14 mouse cellular contexts compared by ENCODE assay signal in the genomic region with DNA sequence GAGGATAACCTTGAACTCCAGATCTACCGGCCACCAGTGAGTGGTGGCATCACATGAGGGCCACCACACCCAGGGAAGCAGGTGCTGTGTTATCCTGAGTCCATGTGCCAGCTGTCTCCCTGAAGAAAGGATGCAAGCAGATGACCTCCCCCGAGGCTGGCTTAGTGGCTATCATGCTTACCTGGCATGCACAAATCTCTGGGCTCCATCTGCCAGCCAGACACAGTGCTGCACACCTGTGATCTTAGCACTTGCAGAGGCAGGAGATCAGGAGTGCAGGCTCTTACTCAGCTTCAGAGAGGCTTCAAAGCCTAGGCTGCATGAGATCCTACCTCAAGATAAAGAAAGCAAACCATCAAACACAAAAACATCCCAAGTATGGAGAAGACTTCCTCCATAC. TPM values are rescaled to one million over a fixed set of nuclear protein-coding genes. Genes with fewer than 3 reads are reported as not detected.
DNase-seq lines count a peak whose midpoint lies in the region; ATAC-seq and TF ChIP-seq lines count a peak whose summit lies in the region.
"Had no signal": no experiment of that assay in that cellular context is flagged by ENCODE, and none has a peak within 500 bp of the region (broad histone marks: within the 10 kb centered on the region; RNA-seq: fewer than 3 reads in every experiment).

No protein-coding gene starts in this region.

- H3K4me2 ChIP-seq in kidney, embryonic 16.5 days (replicated peaks; ENCODE audit: low read depth, low read length) = no peak overlapping the region
- H3K4me2 ChIP-seq in myocyte (ENCODE audit: low read depth) = no peak overlapping the region
- H3K4me2 ChIP-seq: embryonic facial prominence, embryonic 13.5 days; forebrain, embryonic 12.5 days; hindbrain, embryonic 14.5 days had no signal

- ATAC-seq in kidney, embryonic 16.5 days (ENCODE audit: low FRiP score, low TSS enrichment) = no peak
- peak; percentile 79 for ATAC-seq in CD4-positive, CD25-positive, alpha-beta regulatory T cell, adult 4 months

- H3K79me2 ChIP-seq in myocyte (ENCODE audit: control insufficient read depth, insufficient read depth) = peaks cover 81% of the 10 kb centered on the region

- WGBS in kidney, adult 2 months = 44% methylated on average over 2 of the region's 2 CpGs
- 74% methylated on average over 2 of the region's 2 CpGs for WGBS in kidney, embryonic 16.5 days
- WGBS in hindbrain, embryonic 10.5 days = 86% methylated on average over 2 of the region's 2 CpGs

- H3K27ac ChIP-seq in kidney, adult 2 months (ENCODE audit: insufficient read depth, low read depth, low read length) = peak overlapping the region; percentile 5; the same call in 1 of the 2 replicates
- no peak overlapping the region; the same call in 1 of the 2 replicates for H3K27ac ChIP-seq in kidney, embryonic 16.5 days (ENCODE audit: low read length)
- no peak overlapping the region for H3K27ac ChIP-seq in hindbrain, embryonic 10.5 days
- H3K27ac ChIP-seq: embryonic facial prominence, embryonic 13.5 days; forebrain, embryonic 12.5 days; hindbrain, embryonic 14.5 days; midbrain, embryonic 10.5 days had no signal

- H3ac ChIP-seq in myocyte (ENCODE audit: control insufficient read depth, insufficient read length) = no peak overlapping the region

- no peaks in the 10 kb centered on the region for H3K9me3 ChIP-seq in kidney, embryonic 16.5 days (ENCODE audit: low read length)
- no peaks in the 10 kb centered on the region for H3K9me3 ChIP-seq in hindbrain, embryonic 10.5 days
- H3K9me3 ChIP-seq: embryonic facial prominence, embryonic 13.5 days; forebrain, embryonic 12.5 days; midbrain, embryonic 10.5 days had no signal

- no peaks in the 10 kb centered on the region for H3K27me3 ChIP-seq in kidney, adult 2 months (replicated peaks; ENCODE audit: control insufficient read depth, insufficient read depth, low read length)
- H3K27me3 ChIP-seq in kidney, embryonic 16.5 days (ENCODE audit: insufficient read depth, low read length) = no peaks in the 10 kb centered on the region
- H3K27me3 ChIP-seq in myocyte (ENCODE audit: control insufficient read depth, insufficient read depth, insufficient read length) = no peaks in the 10 kb centered on the region
- H3K27me3 ChIP-seq in hindbrain, embryonic 10.5 days (ENCODE audit: insufficient read depth, poor library complexity, severe bottlenecking) = no peaks in the 10 kb centered on the region
- H3K27me3 ChIP-seq: embryonic facial prominence, embryonic 13.5 days; forebrain, embryonic 12.5 days had no signal

- no peak overlapping the region for H3K4me3 ChIP-seq in kidney, adult 2 months (ENCODE audit: insufficient read depth, low read depth, low read length)
- no peak overlapping the region for H3K4me3 ChIP-seq in kidney, embryonic 16.5 days (ENCODE audit: low read length)
- H3K4me3 ChIP-seq in myocyte = no peak overlapping the region
- no peak overlapping the region for H3K4me3 ChIP-seq in hindbrain, embryonic 10.5 days
- H3K4me3 ChIP-seq: embryonic facial prominence, embryonic 13.5 days; forebrain, embryonic 12.5 days; midbrain, embryonic 10.5 days had no signal

- no peaks in the 10 kb centered on the region for H3K36me3 ChIP-seq in kidney, adult 2 months (ENCODE audit: control insufficient read depth, insufficient read depth, low read length)
- peaks cover 8% of the 10 kb centered on the region; the same call in 1 of the 2 replicates for H3K36me3 ChIP-seq in kidney, embryonic 16.5 days (ENCODE audit: insufficient read depth, low read length)
- H3K36me3 ChIP-seq in myocyte (ENCODE audit: control insufficient read depth, insufficient read depth) = peaks cover 7% of the 10 kb centered on the region
- H3K36me3 ChIP-seq in hindbrain, embryonic 10.5 days = peaks cover 14% of the 10 kb centered on the region

- H3K9ac ChIP-seq in kidney, embryonic 16.5 days (replicated peaks; ENCODE audit: low read length) = no peak overlapping the region
- H3K9ac ChIP-seq: embryonic facial prominence, embryonic 13.5 days; forebrain, embryonic 12.5 days; hindbrain, embryonic 14.5 days had no signal

- no peak for TF ChIP-seq POLR2A in kidney, adult 2 months (IDR thresholded peaks at IDR 0.05; ENCODE audit: low read depth, low read length)
- no peak for TF ChIP-seq POLR2A in myocyte (IDR thresholded peaks at IDR 0.05; ENCODE audit: insufficient read length, low read depth)

- DNase-seq in kidney, adult 2 months = no peak
- peak; percentile 81 for DNase-seq in CD4-positive helper T cell, adult 2 months (ENCODE audit: low read depth, low spot score)
- DNase-seq in right cerebral cortex, adult 2 months (ENCODE audit: low spot score in 2 of 2) = no peak
- no peak for DNase-seq in hindbrain, embryonic 10.5 days (ENCODE audit: low spot score)
- DNase-seq: cerebellum, postnatal 10 days; kidney, postnatal 4 days; right cerebral cortex, postnatal 14 days had no signal

- H3K4me1 ChIP-seq in kidney, adult 2 months (ENCODE audit: control insufficient read depth, insufficient read depth, low read length) = peaks cover 18% of the 10 kb centered on the region
- H3K4me1 ChIP-seq in kidney, embryonic 16.5 days (ENCODE audit: insufficient read depth, low read length) = peaks cover 12% of the 10 kb centered on the region
- H3K4me1 ChIP-seq in hindbrain, embryonic 10.5 days (replicated peaks) = peaks cover 7% of the 10 kb centered on the region; the same call in 1 of the 2 replicates
- H3K4me1 ChIP-seq: forebrain, embryonic 12.5 days had no signal

- TF ChIP-seq CTCF in kidney, adult 2 months (conservative IDR thresholded peaks at IDR 0.05; ENCODE audit: insufficient read depth, insufficient read length, low read depth, low read length) = no peak

TF ChIP-seq in myocyte, 11 proteins besides CTCF, POLR2A, EP300 and RAD21:
- peak; percentile 62 for TF ChIP-seq TCF12 (IDR thresholded peaks at IDR 0.05; ENCODE audit: insufficient read depth, poor library complexity, severe bottlenecking)
- peak; percentile 67 to 98 (median 86) for TF ChIP-seq MYOG (IDR thresholded peaks at IDR 0.05; ENCODE audit: control insufficient read depth in 1 of 3, insufficient read depth in 1 of 3, insufficient read length in 2 of 3, low read depth in 2 of 3)
- TF ChIP-seq TCF3 (IDR thresholded peaks at IDR 0.05; ENCODE audit: insufficient read length, low read depth) = peak; percentile 47
- TF ChIP-seq MYOD1 (IDR thresholded peaks at IDR 0.05; ENCODE audit: control insufficient read depth in 1 of 3, insufficient read length in 2 of 3, low read depth in 2 of 3) = peak; percentile 63 to 99 (median 76)
- TF ChIP-seq SRF (IDR thresholded peaks at IDR 0.05; ENCODE audit: control insufficient read depth, insufficient read length, low read depth) = no peak
- TF ChIP-seq E2F4 (IDR thresholded peaks at IDR 0.05; ENCODE audit: insufficient read depth) = no peak
- no peak for TF ChIP-seq CEBPB (IDR thresholded peaks at IDR 0.05; ENCODE audit: insufficient read depth, poor library complexity, severe bottlenecking)
- no peak for TF ChIP-seq USF1 (IDR thresholded peaks at IDR 0.05; ENCODE audit: low read depth)
- TF ChIP-seq POLR2AphosphoS2 (IDR thresholded peaks at IDR 0.05; ENCODE audit: insufficient read length, low read depth) = no peak
- no peak for TF ChIP-seq MAX (IDR thresholded peaks at IDR 0.05; ENCODE audit: low read depth)
- no peak for TF ChIP-seq REST (IDR thresholded peaks at IDR 0.05; ENCODE audit: insufficient read depth, insufficient read length)

RNA-seq across cellular contexts. Expression of a gene that starts 25.0 kb away (rescaled TPM):
- polyA plus RNA-seq in kidney, adult 2 months (2012; rRNA removed) = 101 and 118 TPM in 2 replicates
- 85.7 and 92.4 TPM in 2 replicates for polyA plus RNA-seq in kidney, embryonic 16.5 days (2015; fragmentation: Nextera tagmentation; extraction: Ambion mirVana)
- polyA plus RNA-seq in CD4-positive, CD25-positive, alpha-beta regulatory T cell, adult 4 months (2017; shearing (Covaris generic)) = 100 to 1,000 TPM in 1 of 2 experiments, 10 to 100 TPM in 1; 97.0 to 119 TPM
- 157 TPM for polyA plus RNA-seq in myocyte (2012; fragmentation: generic; extraction: Trizol)
- polyA plus RNA-seq in hindbrain, embryonic 10.5 days (2016; fragmentation: Nextera tagmentation; extraction: Ambion mirVana) = 75.1 and 80.4 TPM in 2 replicates

RNA-seq across cellular contexts. Expression of a gene that starts 38.1 kb away (rescaled TPM):
- 23.7 and 25.2 TPM in 2 replicates for polyA plus RNA-seq in kidney, adult 2 months (2012; rRNA removed)
- polyA plus RNA-seq in kidney, embryonic 16.5 days (2015; fragmentation: Nextera tagmentation; extraction: Ambion mirVana) = 62.8 and 64.5 TPM in 2 replicates
- polyA plus RNA-seq in CD4-positive, CD25-positive, alpha-beta regulatory T cell, adult 4 months (2017; shearing (Covaris generic)) = 10 to 100 TPM; 32.1 to 46.9 TPM
- polyA plus RNA-seq in myocyte (2012; fragmentation: generic; extraction: Trizol) = 55.3 TPM
- polyA plus RNA-seq in hindbrain, embryonic 10.5 days (2016; fragmentation: Nextera tagmentation; extraction: Ambion mirVana) = 63.3 and 68.7 TPM in 2 replicates
